Mouse (Mus musculus) megakaryocyte, embryonic 14.5 days (primary cell): ENCODE measurements around the gene Gnaz. TPM values are rescaled to one million over a fixed set of nuclear protein-coding genes. Genes with fewer than 3 reads are reported as not detected.

Source experiments
- H3K27me3 ChIP-seq: replicated peaks from 2 replicates; pipeline ENCODE3; 2012; ENCODE audit warnings: inconsistent platforms
- H3K36me3 ChIP-seq: replicated peaks from 2 replicates; pipeline ENCODE3; 2012; ENCODE audit warnings: low read length, inconsistent platforms, mixed read lengths
- H3K4me1 ChIP-seq: 2 replicates; pipeline ENCODE4 v1.6.1; 2012; ENCODE audit warnings: inconsistent platforms
- H3K4me3 ChIP-seq: replicated peaks from 2 replicates; pipeline ENCODE3; 2012; ENCODE audit warnings: moderate library complexity, mild to moderate bottlenecking, inconsistent platforms
- H3K9me3 ChIP-seq: 2 replicates; pipeline ENCODE4 v1.6.1; 2012; ENCODE audit warnings: inconsistent platforms
- FLI1 ChIP-seq: IDR thresholded peaks from 2 replicates; pipeline ENCODE4 v1.6.1; 2012; ENCODE audit warnings: low read length, inconsistent platforms, mixed read lengths
- GATA1 ChIP-seq: IDR thresholded peaks from 3 replicates; pipeline ENCODE4 v1.6.1; 2012; ENCODE audit warnings: mixed read lengths, low read length, inconsistent platforms, borderline replicate concordance
- polyA plus RNA-seq: library from polyadenylated mRNA; stranded (reverse); fragments of >175 nt; gene quantifications from 2 replicates; pipeline ENCODE4 v1.2.3, GENCODE M21; 2012; ENCODE audit warnings: low replicate concordance; ENCODE audit not compliant: insufficient read depth

The Gnaz gene
- polyA plus RNA-seq, 1 experiment = 224 TPM

DNA sequence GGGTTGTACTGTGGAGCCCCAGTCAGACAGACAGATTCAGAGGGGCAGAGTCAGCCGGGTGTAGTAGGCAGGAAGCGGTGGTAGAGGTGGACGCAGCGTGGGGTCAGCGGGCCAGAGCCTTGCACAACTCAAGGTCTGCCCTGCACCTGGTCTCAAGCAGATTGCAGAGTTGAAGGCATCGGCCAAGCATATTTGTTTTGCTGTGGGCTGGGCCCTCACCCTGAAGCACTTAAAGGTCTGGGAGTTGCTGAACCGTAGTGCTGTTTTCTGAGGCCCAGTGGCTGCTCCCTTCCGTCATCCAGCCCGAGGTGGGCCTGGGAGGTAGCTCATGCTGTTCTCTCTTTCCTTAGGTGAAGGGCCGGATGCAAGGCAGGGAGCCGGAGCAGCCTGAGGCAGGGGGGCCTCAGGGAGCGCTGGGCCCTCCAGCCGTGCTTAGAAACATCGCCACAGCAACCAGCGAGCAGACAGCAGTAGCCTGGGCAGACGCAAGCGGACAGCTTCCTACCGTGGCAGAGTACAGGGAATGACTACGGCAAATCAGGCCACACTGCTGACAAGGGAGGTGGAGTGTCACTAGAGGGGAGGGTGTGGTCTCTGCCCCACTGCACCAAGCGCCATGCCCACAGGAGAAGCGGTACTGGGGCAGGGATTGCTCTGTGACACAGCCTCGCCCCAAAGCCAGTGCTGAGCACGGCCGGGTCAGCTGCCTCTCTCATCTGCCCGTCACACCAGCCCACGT, 23.8 kb downstream of the Gnaz start:
- TF ChIP-seq GATA1 (no peak), FLI1 (no peak)
- H3K4me1 ChIP-seq = peaks cover 100% of the 10 kb centered on the region
- no peaks in the 10 kb centered on the region for H3K27me3 ChIP-seq
- H3K36me3 ChIP-seq = peaks cover 98% of the 10 kb centered on the region
- H3K9me3 ChIP-seq = 0 out of 2 replicates have a peak, but pooled peaks cover 5% of the 10 kb centered on the region
- peak overlapping the region; percentile 71 for H3K4me3 ChIP-seq

DNA sequence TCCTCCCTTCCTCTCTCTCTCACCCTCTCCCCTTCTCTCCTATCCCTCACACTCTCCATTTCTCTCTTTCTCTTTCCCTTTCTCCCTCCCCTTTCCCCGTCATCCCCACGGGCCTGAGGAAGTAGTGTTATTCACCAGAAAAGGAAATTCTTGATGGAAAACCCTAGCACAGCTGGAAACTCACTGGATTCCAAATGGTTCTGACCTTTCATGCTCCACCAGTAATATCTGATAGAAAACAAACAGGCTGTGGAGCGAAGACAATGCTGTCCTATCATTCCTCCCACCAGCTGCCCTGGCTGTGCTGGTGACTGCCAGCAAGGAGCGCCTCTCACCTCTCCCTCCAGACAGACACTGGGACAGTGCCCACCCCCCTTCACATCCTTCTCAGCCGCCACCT, 27.9 kb downstream of the Gnaz start:
- H3K4me1 ChIP-seq = peaks cover 100% of the 10 kb centered on the region

DNA sequence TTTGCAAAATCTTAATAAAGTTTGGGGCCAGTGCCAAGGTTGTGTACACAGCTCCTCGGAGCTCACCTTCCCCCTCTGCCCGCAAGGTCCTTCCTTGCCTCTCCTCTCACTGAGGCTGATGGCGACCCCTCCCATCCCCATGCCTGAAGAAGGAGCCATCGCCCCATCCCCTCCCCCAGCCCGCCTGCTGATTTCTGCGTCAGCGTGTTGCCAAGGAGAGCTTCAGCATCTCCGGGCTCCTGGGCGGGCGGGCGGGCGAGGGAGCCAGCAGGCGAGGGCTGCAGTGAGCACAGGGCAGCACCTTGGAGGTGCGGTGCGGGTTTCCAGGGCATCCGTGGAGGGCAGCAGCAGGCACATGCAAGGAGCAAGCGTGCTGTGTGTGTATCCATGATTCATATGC, 28.4 kb downstream of the Gnaz start:
- H3K4me1 ChIP-seq = peaks cover 100% of the 10 kb centered on the region
- H3K4me3 ChIP-seq = no peak overlapping the region
- TF ChIP-seq FLI1 (no peak), GATA1 (no peak)
- 0 out of 2 replicates have a peak, but pooled peaks cover 5% of the 10 kb centered on the region for H3K9me3 ChIP-seq
- H3K27me3 ChIP-seq = no peaks in the 10 kb centered on the region
- peaks cover 100% of the 10 kb centered on the region for H3K36me3 ChIP-seq

More for the DNA sequence above, 27.9 kb downstream of the Gnaz start:
- H3K9me3 ChIP-seq = 0 out of 2 replicates have a peak, but pooled peaks cover 5% of the 10 kb centered on the region
- peak overlapping the region; percentile 63 for H3K4me3 ChIP-seq
- no peaks in the 10 kb centered on the region for H3K27me3 ChIP-seq
- TF ChIP-seq FLI1 = no peak
- no peak for TF ChIP-seq GATA1
- H3K36me3 ChIP-seq = peaks cover 100% of the 10 kb centered on the region

DNA sequence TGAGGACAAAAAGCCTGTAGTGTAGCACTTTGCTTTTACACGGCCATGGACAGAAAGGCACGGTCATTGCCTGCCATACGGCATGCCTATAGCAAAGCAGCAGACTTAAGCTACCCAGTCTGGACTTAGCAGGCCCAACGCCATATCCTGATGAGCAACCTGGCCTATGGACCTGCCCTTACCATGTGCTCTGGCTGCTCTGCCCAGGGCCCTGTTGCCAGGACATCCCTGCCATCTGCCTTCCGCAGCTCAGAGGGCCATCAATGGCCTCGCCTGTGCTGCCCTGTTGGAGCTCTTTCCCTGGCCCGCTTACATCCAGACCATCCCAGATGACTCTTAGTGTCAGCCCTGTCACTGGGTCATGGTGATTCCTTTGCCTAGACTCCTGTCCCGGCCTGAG, 34.4 kb downstream of the Gnaz start:
- Histone ChIP-seq H3K9me3 (no peaks in the 10 kb centered on the region), H3K36me3 (peaks cover 99% of the 10 kb centered on the region), H3K4me1 (peaks cover 100% of the 10 kb centered on the region), H3K27me3 (no peaks in the 10 kb centered on the region), H3K4me3 (peak overlapping the region; percentile 30)
- TF ChIP-seq FLI1 (no peak), GATA1 (no peak)

DNA sequence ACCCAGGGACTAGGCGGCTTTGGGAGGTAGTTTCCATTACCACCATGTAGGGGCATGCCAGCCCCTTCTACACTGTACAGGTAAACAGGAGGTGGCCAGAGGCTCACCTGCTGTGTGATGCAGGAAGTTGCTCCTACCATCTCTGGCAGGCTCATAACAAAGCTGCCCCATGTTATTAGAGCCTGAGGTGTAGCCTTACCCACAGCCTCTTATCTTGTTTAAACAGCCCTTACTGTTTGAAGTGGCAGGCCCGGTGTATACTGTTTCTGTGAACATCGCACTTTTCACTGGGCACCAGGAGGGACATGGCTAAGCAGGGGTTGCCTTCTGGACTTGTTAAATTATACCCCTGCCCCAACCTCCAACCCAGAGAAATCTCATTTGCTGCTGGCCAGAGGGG, 37.1 kb downstream of the Gnaz start:
- Histone ChIP-seq H3K4me1 (peaks cover 96% of the 10 kb centered on the region), H3K9me3 (no peaks in the 10 kb centered on the region), H3K36me3 (peaks cover 96% of the 10 kb centered on the region), H3K4me3 (peak overlapping the region; percentile 16), H3K27me3 (no peaks in the 10 kb centered on the region)
- TF ChIP-seq GATA1 (no peak), FLI1 (no peak)

DNA sequence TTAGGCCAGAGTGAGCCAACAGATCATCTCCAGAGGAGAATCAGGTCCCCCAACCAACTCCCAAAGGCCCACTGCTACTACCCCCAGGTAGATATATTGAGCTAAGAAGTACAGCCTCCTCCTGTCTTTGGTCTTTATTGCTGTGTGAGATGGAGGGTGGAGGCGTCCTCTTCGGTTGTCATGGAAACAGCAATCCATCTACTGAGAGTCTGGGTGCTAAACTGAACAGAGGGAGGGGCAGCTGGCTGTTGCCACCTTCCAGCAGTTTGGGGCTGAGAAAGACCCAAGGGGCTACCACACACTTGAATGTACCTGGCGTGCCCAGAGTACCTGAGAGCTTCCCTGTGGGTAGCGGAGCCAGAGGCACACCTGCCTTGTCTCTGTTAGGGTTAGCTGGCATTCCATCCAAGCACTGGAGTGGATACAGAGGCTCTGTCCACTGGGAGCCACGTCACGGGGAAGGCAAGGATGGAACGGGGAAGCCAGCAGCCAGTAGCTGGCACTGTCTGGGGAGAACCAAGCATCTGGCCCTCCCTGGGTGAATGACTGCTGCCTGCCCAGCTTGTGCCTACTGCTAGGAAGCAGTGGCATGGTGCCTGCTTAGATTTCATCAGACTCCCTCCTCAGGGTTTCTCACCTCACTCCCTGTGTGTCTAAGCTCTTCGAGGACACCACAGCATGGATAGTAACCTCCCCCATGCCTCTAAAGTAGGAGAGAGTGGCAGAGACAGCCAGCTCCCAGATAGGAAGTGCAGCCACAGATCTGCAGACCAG, 40.1 kb downstream of the Gnaz start:
- H3K27me3 ChIP-seq = no peaks in the 10 kb centered on the region
- peak overlapping the region; percentile 7 for H3K4me3 ChIP-seq
- no peak for TF ChIP-seq GATA1
- no peaks in the 10 kb centered on the region for H3K9me3 ChIP-seq
- H3K36me3 ChIP-seq = peaks cover 96% of the 10 kb centered on the region
- H3K4me1 ChIP-seq = peaks cover 96% of the 10 kb centered on the region

DNA sequence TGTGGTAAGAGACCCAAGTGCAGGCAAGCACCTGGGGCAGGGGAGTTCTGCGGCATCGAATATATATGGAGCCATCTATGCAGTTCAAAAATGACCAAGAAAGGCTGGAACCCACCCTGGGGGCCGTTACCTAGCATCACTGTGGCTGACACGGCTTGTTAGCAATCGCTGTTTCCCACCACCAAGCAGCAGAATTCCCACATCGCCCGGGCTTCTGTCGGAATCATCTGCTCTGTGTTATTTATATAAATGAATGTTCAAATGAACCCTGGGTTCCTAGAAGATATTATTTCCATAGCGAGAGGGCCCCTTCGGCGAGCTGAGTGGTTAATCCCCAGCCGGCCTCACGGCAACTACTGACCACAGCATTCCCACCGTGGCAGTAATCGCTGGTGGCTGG, 43.7 kb downstream of the Gnaz start:
- TF ChIP-seq GATA1 (no peak), FLI1 (no peak)
- Histone ChIP-seq H3K36me3 (peaks cover 96% of the 10 kb centered on the region), H3K27me3 (no peaks in the 10 kb centered on the region), H3K9me3 (no peaks in the 10 kb centered on the region), H3K4me1 (peaks cover 96% of the 10 kb centered on the region), H3K4me3 (no peak overlapping the region)

DNA sequence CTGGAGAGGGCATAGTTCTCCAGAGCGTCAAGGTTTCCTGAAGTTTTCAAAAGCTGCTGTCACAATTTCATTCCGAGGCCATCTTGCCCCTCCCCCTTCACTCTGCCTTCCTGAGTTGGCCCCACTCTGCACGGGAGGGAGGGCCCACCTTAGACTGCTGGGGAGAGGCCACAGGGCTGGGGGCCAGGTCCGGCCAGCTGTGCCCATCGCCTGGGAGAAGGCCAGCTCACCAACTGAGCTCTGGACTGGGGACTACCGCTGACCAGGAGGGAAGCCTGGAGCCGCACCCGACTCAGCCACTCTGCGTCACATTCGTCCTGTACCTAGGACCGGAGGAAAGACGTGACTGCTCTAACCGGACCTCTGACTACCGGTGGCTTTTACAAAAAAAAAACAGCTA, 48.5 kb downstream of the Gnaz start:
- Histone ChIP-seq H3K4me3 (no peak overlapping the region), H3K4me1 (peaks cover 95% of the 10 kb centered on the region), H3K9me3 (peaks cover 3% of the 10 kb centered on the region; the same call in 1 of the 2 replicates), H3K36me3 (peaks cover 86% of the 10 kb centered on the region), H3K27me3 (no peaks in the 10 kb centered on the region)
- no peak for TF ChIP-seq FLI1

DNA sequence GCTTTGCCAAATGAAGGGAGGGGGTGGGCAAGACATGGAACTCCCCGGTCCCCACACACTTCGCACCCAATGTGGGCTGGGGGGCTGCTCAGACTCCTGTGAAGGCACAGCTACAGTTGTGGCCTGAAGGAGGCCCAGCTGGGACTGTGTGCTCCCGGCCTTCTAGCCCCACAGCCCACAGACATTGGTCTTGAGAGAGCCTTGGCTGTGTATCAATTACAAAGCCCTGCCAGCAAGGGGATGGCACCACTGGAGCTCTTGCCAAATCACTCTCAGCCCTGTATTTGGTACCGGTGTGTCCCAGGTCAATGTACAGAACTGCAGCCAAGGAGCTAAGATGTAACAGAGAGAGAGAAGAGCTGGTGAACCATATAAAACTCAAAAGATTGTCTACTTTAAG, 49.5 kb downstream of the Gnaz start:
- H3K27me3 ChIP-seq = no peaks in the 10 kb centered on the region
- TF ChIP-seq GATA1 (no peak), FLI1 (no peak)
- peaks cover 95% of the 10 kb centered on the region for H3K4me1 ChIP-seq
- no peak overlapping the region for H3K4me3 ChIP-seq
- H3K9me3 ChIP-seq = peaks cover 3% of the 10 kb centered on the region; the same call in 1 of the 2 replicates
- H3K36me3 ChIP-seq = peaks cover 77% of the 10 kb centered on the region

DNA sequence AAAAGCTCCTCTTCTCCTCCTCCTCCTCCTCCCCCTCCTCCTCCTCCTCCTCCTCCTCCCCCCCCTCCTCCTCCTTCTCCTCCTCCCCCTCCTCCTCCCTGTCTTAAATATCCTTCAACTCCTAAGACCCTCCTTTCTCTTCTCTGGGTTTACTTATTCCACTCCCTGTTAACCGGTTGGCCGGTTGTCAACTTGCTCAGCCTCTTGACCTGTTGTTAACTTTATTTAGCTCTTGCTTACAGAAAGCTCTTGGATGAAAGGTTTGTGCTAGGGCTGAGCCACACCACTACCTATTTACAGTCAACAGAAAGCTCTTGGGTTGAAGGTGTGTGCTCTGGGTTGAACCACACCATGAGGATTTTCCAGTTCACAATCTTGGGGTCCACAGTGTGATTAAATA, 53.3 kb downstream of the Gnaz start:
- TF ChIP-seq FLI1 (no peak), GATA1 (no peak)
- Histone ChIP-seq H3K4me3 (no peak overlapping the region), H3K4me1 (peaks cover 75% of the 10 kb centered on the region), H3K9me3 (peaks cover 29% of the 10 kb centered on the region), H3K36me3 (peaks cover 74% of the 10 kb centered on the region), H3K27me3 (peaks cover 3% of the 10 kb centered on the region)
